Mouse (Mus musculus) telencephalon, adult 2 months (tissue): ENCODE measurements around the gene Mab21l1.

ENCODE experiments used
- DNase-seq: peaks from one replicate; pipeline ENCODE4 v3.0.0-alpha.2; 2011; ENCODE audit warnings: low read depth, low spot score

Mab21l1 gene

GRCm38 (mm10) chr3:55782056-55782687 lies at the start of gene Mab21l1:
Mab21l1 (plus strand) TSS chr3:55782510.
- DNase-seq = no peak

- no peak for DNase-seq
Measured at GRCm38 (mm10) chr3:55733665-55734064, 48.6 kb upstream of the Mab21l1 start.

- DNase-seq = no peak
Measured at GRCm38 (mm10) chr3:55741428-55741827, 40.9 kb upstream of the Mab21l1 start.

GRCm38 (mm10) chr3:55742218-55742617 lies 40.1 kb upstream of the Mab21l1 start:
- no peak for DNase-seq

GRCm38 (mm10) chr3:55742654-55743053 lies 39.7 kb upstream of the Mab21l1 start:
- DNase-seq = no peak

- no peak for DNase-seq
Measured at GRCm38 (mm10) chr3:55743885-55744284, 38.4 kb upstream of the Mab21l1 start.

- DNase-seq = no peak
Measured at GRCm38 (mm10) chr3:55750445-55751065, 31.8 kb upstream of the Mab21l1 start.

- no peak for DNase-seq
Measured at GRCm38 (mm10) chr3:55751363-55751762, 30.9 kb upstream of the Mab21l1 start.

- DNase-seq = no peak
Measured at GRCm38 (mm10) chr3:55752558-55752957, 29.8 kb upstream of the Mab21l1 start.

GRCm38 (mm10) chr3:55753872-55754271 lies 28.4 kb upstream of the Mab21l1 start:
- no peak for DNase-seq

- no peak for DNase-seq
Measured at GRCm38 (mm10) chr3:55754981-55755608, 27.2 kb upstream of the Mab21l1 start.

- DNase-seq = no peak
Measured at GRCm38 (mm10) chr3:55755805-55756601, 26.3 kb upstream of the Mab21l1 start.

- DNase-seq = no peak
Measured at GRCm38 (mm10) chr3:55756602-55757190, 25.6 kb upstream of the Mab21l1 start.

GRCm38 (mm10) chr3:55758297-55758696 lies 24.0 kb upstream of the Mab21l1 start:
- DNase-seq = no peak

GRCm38 (mm10) chr3:55763591-55763990 lies 18.7 kb upstream of the Mab21l1 start:
- DNase-seq = no peak

GRCm38 (mm10) chr3:55768654-55769053 lies 13.7 kb upstream of the Mab21l1 start:
- no peak for DNase-seq

GRCm38 (mm10) chr3:55769308-55769707 lies 13.0 kb upstream of the Mab21l1 start:
- DNase-seq = no peak

GRCm38 (mm10) chr3:55774203-55774602 lies 8.1 kb upstream of the Mab21l1 start:
- no peak for DNase-seq

- DNase-seq = no peak
Measured at GRCm38 (mm10) chr3:55775245-55775644, 7.1 kb upstream of the Mab21l1 start.

GRCm38 (mm10) chr3:55775753-55776152 lies 6.6 kb upstream of the Mab21l1 start:
- no peak for DNase-seq

- no peak for DNase-seq
Measured at GRCm38 (mm10) chr3:55777501-55777900, 4.8 kb upstream of the Mab21l1 start.
